Mouse (Mus musculus) adrenal gland, postnatal 36 days (tissue): Measurements from ENCODE around the gene Selenom. TPM values are rescaled to one million over a fixed set of nuclear protein-coding genes. Genes with fewer than 3 reads are reported as not detected.

Experiments used
- DNase-seq, 2 experiments: peaks; one replicate each; pipeline ENCODE4 v3.0.0; 2021; ENCODE audit warnings: mixed read lengths in 1 of 2
- total RNA-seq, 2 experiments: library from RNA; stranded (reverse); gene quantifications; 2 replicates each; pipeline ENCODE4 v1.2.3; 2021

Selenom gene
- total RNA-seq, 2 experiments from 2014 or later: 32.7 to 34.8 TPM

- no peak for DNase-seq
These were observed 34.2 kb downstream of the Selenom start for GRCm38 (mm10) chr11:3548564-3549295.

GRCm38 (mm10) chr11:3549791-3550190, 35.3 kb downstream of the Selenom start:
- peak; percentile 19 to 48 for DNase-seq

DNA sequence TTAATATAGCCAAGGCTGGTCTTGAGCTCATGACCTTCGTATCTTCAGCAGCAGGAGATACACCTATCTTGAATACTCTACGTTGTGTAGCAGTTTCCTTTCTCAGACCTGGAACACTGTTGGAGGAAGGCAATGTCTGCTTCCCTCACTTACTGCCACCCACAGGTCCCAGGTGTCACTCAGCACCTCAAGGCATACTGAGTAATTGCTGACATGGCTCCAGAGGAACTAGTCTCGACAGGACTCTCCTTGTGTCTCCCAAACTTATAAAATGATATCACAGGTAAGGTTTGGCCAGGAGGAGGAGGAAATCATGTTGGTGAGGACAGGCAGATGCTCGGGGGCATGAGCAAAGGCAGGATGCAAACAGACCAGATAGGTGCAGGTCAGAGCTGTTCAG, 40.5 kb downstream of the Selenom start:
- DNase-seq: no peak

DNA sequence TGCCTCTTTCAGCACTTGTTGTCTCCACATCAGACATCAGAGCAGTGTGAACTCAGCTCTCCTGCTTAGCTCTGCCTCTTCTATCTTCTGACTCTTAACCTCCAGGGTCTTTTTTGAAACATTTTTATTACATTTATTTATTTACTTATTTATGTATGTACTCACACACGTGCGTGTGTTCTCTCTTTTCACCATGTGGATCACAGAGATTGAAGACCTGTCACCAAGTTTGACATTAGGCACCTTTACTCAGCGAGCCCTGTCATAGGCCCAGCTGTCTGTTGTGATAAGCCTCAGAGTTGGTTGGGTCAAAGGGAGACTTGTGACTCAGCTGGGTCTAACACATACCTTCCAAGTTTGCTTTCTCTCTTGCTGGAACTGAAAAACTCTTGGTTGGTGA, 43.4 kb downstream of the Selenom start:
- no peak for DNase-seq

DNA sequence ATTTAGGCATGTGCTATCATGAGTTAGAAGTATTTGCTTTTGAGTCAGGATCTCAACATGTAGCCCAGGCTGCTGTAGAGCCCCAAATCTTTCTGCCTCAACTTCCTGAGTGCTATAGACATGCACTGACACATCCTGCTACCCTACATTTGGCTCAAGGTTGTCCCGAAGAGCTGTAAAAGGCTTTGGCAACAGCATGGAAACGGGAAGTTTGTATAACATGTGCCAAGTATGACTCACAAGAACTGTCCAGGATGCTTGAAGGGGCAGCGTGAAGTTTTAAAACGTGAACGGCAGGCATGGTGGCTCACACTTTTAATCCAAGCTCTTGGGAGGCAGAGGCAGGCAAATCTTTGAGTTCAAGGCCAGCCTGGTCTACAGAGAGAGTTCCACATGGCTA, 45.7 kb downstream of the Selenom start:
- peak; percentile 33 to 41 for DNase-seq

- DNase-seq: no peak
These were observed 49.4 kb downstream of the Selenom start for GRCm38 (mm10) chr11:3563853-3564252.

DNA sequence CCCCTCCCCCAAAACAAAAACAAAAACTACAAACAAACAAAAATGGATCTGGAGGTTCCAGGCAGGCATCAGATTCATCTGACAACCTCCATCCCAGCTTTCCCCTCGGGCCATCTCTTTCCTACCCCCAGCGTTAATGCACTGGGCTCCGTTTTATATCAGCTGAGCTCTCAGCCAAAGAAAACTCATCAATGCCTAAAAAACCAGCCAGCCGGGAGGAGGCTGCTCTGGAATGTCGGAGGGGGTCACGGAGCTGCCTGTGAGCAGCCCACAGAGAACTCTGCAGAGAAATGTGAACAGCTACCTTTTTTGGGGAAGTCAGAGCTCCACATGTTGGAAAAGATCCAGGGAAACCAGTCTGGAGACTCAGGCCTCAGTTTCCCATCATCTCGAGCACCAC, 50.0 kb downstream of the Selenom start:
- DNase-seq: no peak

- peak in 1 of 2 experiments; percentile 19 for DNase-seq
These were observed 51.5 kb downstream of the Selenom start for GRCm38 (mm10) chr11:3566018-3566417.

Other genes starting within 250 kb of the Selenom start
- gene Drg1, start 248.3 kb upstream of the Selenom start, total RNA-seq: 100 to 1,000 TPM; 100 to 113 TPM
- gene Patz1, start 225.8 kb upstream of the Selenom start, total RNA-seq: 10 to 100 TPM; 25.5 to 37.1 TPM
- 10 to 100 TPM in 1 of 2 experiments, 1 to 10 TPM in 1; 8.0 to 12.7 TPM for gene Pik3ip1, start 184.3 kb upstream of the Selenom start, total RNA-seq
- gene Limk2, start 105.5 kb upstream of the Selenom start, total RNA-seq: 10 to 100 TPM; 15.6 to 25.4 TPM
- gene Rnf185, start 62.3 kb upstream of the Selenom start, total RNA-seq: 10 to 100 TPM; 30.8 to 42.9 TPM
- gene Pla2g3, start 26.4 kb upstream of the Selenom start, total RNA-seq: under 1 TPM in 1 of 2 experiments, not detected in 1; 0.20 TPM
- under 1 TPM; 0.66 to 0.76 TPM for gene Inpp5j, start 9.9 kb upstream of the Selenom start, total RNA-seq
- 10 to 100 TPM; 44.9 to 71.7 TPM for gene Smtn, start 25.9 kb downstream of the Selenom start, total RNA-seq
- 10 to 100 TPM; 42.9 to 48.4 TPM for gene Morc2a, start 134.5 kb downstream of the Selenom start, total RNA-seq